Mouse (Mus musculus) brain, embryonic 14.5 days (tissue): ENCODE data around the gene Vkorc1. TPM values are rescaled to one million over a fixed set of nuclear protein-coding genes. Genes with fewer than 3 reads are reported as not detected.

Experiments
- DNase-seq: peaks from one replicate; pipeline ENCODE4 v3.0.0-alpha.2; 2011; ENCODE audit warnings: low read depth
- CTCF ChIP-seq: fragments of 200-500 bp; IDR thresholded peaks from 2 replicates; pipeline ENCODE4 v1.5.1; 2012; ENCODE audit warnings: inconsistent platforms, mild to moderate bottlenecking, moderate library complexity, borderline replicate concordance; ENCODE audit not compliant: insufficient read depth, insufficient read length; ENCODE audit errors: extremely low read depth
- POLR2A ChIP-seq: fragments of 200-500 bp; IDR thresholded peaks from 2 replicates; pipeline ENCODE4 v1.6.1; 2012; ENCODE audit warnings: mild to moderate bottlenecking, inconsistent platforms, borderline replicate concordance; ENCODE audit not compliant: poor library complexity, insufficient read depth, insufficient read length, severe bottlenecking; ENCODE audit errors: extremely low read depth
- polyA plus RNA-seq: library from polyadenylated mRNA; depleted of rRNA; stranded (reverse); fragments of >200 nt; gene quantifications from 2 replicates; pipeline ENCODE4 v1.2.3, GENCODE M21; 2012

Vkorc1 gene
- polyA plus RNA-seq, 1 experiment, result 68.2 TPM

- TF ChIP-seq CTCF (no peak), POLR2A (no peak)
- no peak for DNase-seq
These were observed 32.3 kb upstream of the Vkorc1 start for GRCm38 (mm10) chr7:127927726-127928125.

GRCm38 (mm10) chr7:127926846-127927245, 31.4 kb upstream of the Vkorc1 start:
- no peak for DNase-seq
- TF ChIP-seq CTCF (no peak), POLR2A (no peak)

GRCm38 (mm10) chr7:127926066-127926465, 30.6 kb upstream of the Vkorc1 start:
- no peak for DNase-seq
- TF ChIP-seq CTCF (no peak), POLR2A (no peak)

GRCm38 (mm10) chr7:127925252-127925651, 29.8 kb upstream of the Vkorc1 start:
- DNase-seq, result no peak
- TF ChIP-seq CTCF, result no peak
- no peak for TF ChIP-seq POLR2A

GRCm38 (mm10) chr7:127923714-127924113, 28.3 kb upstream of the Vkorc1 start:
- TF ChIP-seq POLR2A (no peak), CTCF (no peak)
- DNase-seq, result no peak

GRCm38 (mm10) chr7:127922451-127923275, 27.2 kb upstream of the Vkorc1 start:
- TF ChIP-seq POLR2A (no peak), CTCF (no peak)
- DNase-seq, result no peak

GRCm38 (mm10) chr7:127921516-127921915, 26.1 kb upstream of the Vkorc1 start:
- TF ChIP-seq POLR2A (no peak), CTCF (peak; percentile 40; the same call in 1 of the 2 replicates)
- DNase-seq, result peak; percentile 7

GRCm38 (mm10) chr7:127919290-127919689, 23.9 kb upstream of the Vkorc1 start:
- TF ChIP-seq CTCF, result peak; percentile 40; the same call in 1 of the 2 replicates
- TF ChIP-seq POLR2A, result no peak
- no peak for DNase-seq

GRCm38 (mm10) chr7:127918203-127918602, 22.8 kb upstream of the Vkorc1 start:
- TF ChIP-seq POLR2A (no peak), CTCF (peak; percentile 45; the same call in 1 of the 2 replicates)
- peak; percentile 36 for DNase-seq

- DNase-seq, result no peak
- no peak for TF ChIP-seq CTCF
- no peak for TF ChIP-seq POLR2A
These were observed 19.9 kb upstream of the Vkorc1 start for GRCm38 (mm10) chr7:127915293-127915692.

GRCm38 (mm10) chr7:127912938-127913337, 17.5 kb upstream of the Vkorc1 start:
- TF ChIP-seq CTCF (no peak), POLR2A (no peak)
- no peak for DNase-seq
